ENCODE assay signal across 7 mouse cellular contexts in the genomic region with DNA sequence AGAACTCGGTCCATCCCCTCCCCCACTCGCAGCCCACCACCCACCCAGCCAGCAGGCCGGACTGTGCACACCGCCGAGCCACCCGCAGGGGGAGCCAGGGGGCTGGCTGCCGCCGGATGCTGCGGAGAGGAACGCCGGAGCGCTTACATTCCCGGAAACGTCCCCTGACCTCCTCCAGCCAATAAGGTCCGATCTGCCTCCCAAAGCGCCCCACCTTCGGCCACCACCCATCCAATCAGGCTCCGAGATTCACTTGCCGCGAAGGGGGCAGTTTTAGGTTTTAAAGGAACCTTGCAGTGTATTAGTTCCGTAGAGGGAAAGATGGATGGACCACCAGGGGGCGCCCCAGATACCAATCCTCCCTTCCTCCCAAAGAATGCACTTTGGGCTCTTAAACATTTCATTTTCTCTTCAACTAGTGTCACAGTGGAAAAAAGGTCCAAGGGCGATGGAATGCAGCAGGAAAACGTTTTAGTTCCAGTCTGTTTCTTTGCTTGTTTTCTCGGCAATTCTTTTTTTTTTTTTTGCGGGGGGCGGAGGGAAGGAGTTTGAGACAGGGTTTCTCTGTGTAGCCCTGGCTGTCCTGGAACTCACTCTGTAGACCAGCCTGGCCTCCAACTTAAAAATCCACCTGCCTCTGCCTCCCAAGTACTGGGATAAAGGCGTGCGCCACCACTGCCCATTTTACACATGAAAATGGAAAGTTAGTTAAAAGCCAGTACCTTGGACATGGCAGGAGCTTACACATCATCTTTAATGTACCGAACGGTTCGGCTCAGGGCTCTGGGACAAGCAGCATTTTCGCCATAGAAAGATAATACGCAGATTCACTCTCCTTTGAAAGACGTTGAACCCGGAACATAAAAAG. TPM values are rescaled to one million over a fixed set of nuclear protein-coding genes. Genes with fewer than 3 reads are reported as not detected.
A peak's percentile ranks its signal among the peaks of the same experiment; 100 is the strongest.
DNase-seq lines count a peak whose midpoint lies in the region; ATAC-seq lines count a peak whose summit lies in the region.

No protein-coding gene starts in this region.

- H3K36me3 ChIP-seq in intestine, embryonic 15.5 days = peaks cover 9% of the 10 kb centered on the region
- H3K36me3 ChIP-seq in midbrain, embryonic 10.5 days = peaks cover 52% of the 10 kb centered on the region

- no peaks in the 10 kb centered on the region for H3K9me3 ChIP-seq in intestine, embryonic 15.5 days
- no peaks in the 10 kb centered on the region for H3K9me3 ChIP-seq in midbrain, embryonic 10.5 days (replicated peaks)

- peak; percentile 87 for ATAC-seq in intestine, embryonic 15.5 days

- H3K4me3 ChIP-seq in intestine, embryonic 15.5 days (replicated peaks) = peak overlapping the region; percentile 96
- peak overlapping the region; percentile 93 for H3K4me3 ChIP-seq in midbrain, embryonic 10.5 days

- H3K27ac ChIP-seq in intestine, embryonic 15.5 days = peak overlapping the region; percentile 98
- peak overlapping the region; percentile 96 for H3K27ac ChIP-seq in midbrain, embryonic 10.5 days (replicated peaks)

- H3K9ac ChIP-seq in intestine, embryonic 15.5 days = peak overlapping the region; percentile 64

- H3K4me1 ChIP-seq in intestine, embryonic 15.5 days (replicated peaks) = peaks cover 36% of the 10 kb centered on the region
- peaks cover 52% of the 10 kb centered on the region for H3K4me1 ChIP-seq in midbrain, embryonic 10.5 days

- peak; percentile 98 for DNase-seq in adrenal gland, adult 2 months
- DNase-seq in embryo, embryonic 11.5 days (ENCODE audit: low read depth, low spot score) = peak; percentile 93
- DNase-seq in gastrocnemius, postnatal 36 days = peak; percentile 95 to 96
- peak; percentile 96 to 99 for DNase-seq in left cerebral cortex, postnatal 25 days (ENCODE audit: low spot score in 2 of 2)
- peak; percentile 97 for DNase-seq in midbrain, embryonic 10.5 days (ENCODE audit: low spot score)
- DNase-seq in right cerebral cortex, postnatal 4 days = peak; percentile 99

- 5% methylated on average over 36 of the region's 36 CpGs for WGBS in intestine, embryonic 15.5 days
- WGBS in midbrain, embryonic 10.5 days = 7% methylated on average over 36 of the region's 36 CpGs

- H3K27me3 ChIP-seq in intestine, embryonic 15.5 days (replicated peaks) = no peaks in the 10 kb centered on the region
- no peaks in the 10 kb centered on the region for H3K27me3 ChIP-seq in midbrain, embryonic 10.5 days (ENCODE audit: low read depth, poor library complexity, severe bottlenecking)

- peak overlapping the region; percentile 93 for H3K4me2 ChIP-seq in intestine, embryonic 15.5 days (replicated peaks)

- intact Hi-C loops in gastrocnemius, postnatal 36 days (cut with DNase I) = loop anchor here (2.0 to 5.0 kb wide), 2 partner anchors 47 to 132 kb away; no protein-coding TSS in a partner anchor
- intact Hi-C loops in left cerebral cortex, postnatal 25 days (cut with DNase I) = loop anchor here (1.0 to 2.0 kb wide), 4 partner anchors 33 to 73 kb away; partner anchors contain the start of genes Ankrd52, Coq10a and Cs

RNA-seq across cellular contexts. Expression of gene Nabp2, which starts 1.4 kb away (rescaled TPM):
- total RNA-seq in adrenal gland, adult 2 months (2021) = 10 to 100 TPM; 79.3 to 93.8 TPM
- 21.3 and 22.2 TPM in 2 replicates for polyA plus RNA-seq in adrenal gland, adult 2 months (2012; rRNA removed)
- 10 to 100 TPM; 48.1 to 50.4 TPM for total RNA-seq in gastrocnemius, postnatal 36 days (2021)
- polyA plus RNA-seq in intestine, embryonic 15.5 days (2015; fragmentation: Nextera tagmentation; extraction: Ambion mirVana) = 87.9 and 97.1 TPM in 2 replicates
- total RNA-seq in left cerebral cortex, postnatal 25 days (2021) = 10 to 100 TPM; 87.8 to 89.7 TPM
- polyA plus RNA-seq in midbrain, embryonic 10.5 days (2016; fragmentation: Nextera tagmentation; extraction: Ambion mirVana) = 149 and 151 TPM in 2 replicates

RNA-seq across cellular contexts. Expression of gene Rnf41, which starts 1.5 kb away (rescaled TPM):
- total RNA-seq in adrenal gland, adult 2 months (2021) = 10 to 100 TPM; 39.1 to 41.7 TPM
- polyA plus RNA-seq in adrenal gland, adult 2 months (2012; rRNA removed) = 24.4 and 28.4 TPM in 2 replicates
- 10 to 100 TPM; 10.4 to 10.5 TPM for total RNA-seq in gastrocnemius, postnatal 36 days (2021)
- polyA plus RNA-seq in intestine, embryonic 15.5 days (2015; fragmentation: Nextera tagmentation; extraction: Ambion mirVana) = 36.6 and 37.5 TPM in 2 replicates
- total RNA-seq in left cerebral cortex, postnatal 25 days (2021) = 10 to 100 TPM; 76.7 to 78.6 TPM
- polyA plus RNA-seq in midbrain, embryonic 10.5 days (2016; fragmentation: Nextera tagmentation; extraction: Ambion mirVana) = 42.0 and 49.2 TPM in 2 replicates

RNA-seq across cellular contexts. Expression of gene Slc39a5, which starts 8.9 kb away (rescaled TPM):
- not detected for total RNA-seq in adrenal gland, adult 2 months (2021)
- not detected in 2 replicates for polyA plus RNA-seq in adrenal gland, adult 2 months (2012; rRNA removed)
- total RNA-seq in gastrocnemius, postnatal 36 days (2021) = not detected
- polyA plus RNA-seq in intestine, embryonic 15.5 days (2015; fragmentation: Nextera tagmentation; extraction: Ambion mirVana) = 114 and 141 TPM in 2 replicates
- under 1 TPM; 0.30 to 0.32 TPM for total RNA-seq in left cerebral cortex, postnatal 25 days (2021)
- 0.06 and 0.19 TPM in 2 replicates for polyA plus RNA-seq in midbrain, embryonic 10.5 days (2016; fragmentation: Nextera tagmentation; extraction: Ambion mirVana)

RNA-seq across cellular contexts. Expression of gene Ankrd52, which starts 33.0 kb away (rescaled TPM):
- total RNA-seq in adrenal gland, adult 2 months (2021) = 10 to 100 TPM; 48.3 to 59.3 TPM
- polyA plus RNA-seq in adrenal gland, adult 2 months (2012; rRNA removed) = 44.2 and 53.1 TPM in 2 replicates
- 10 to 100 TPM; 50.5 to 55.7 TPM for total RNA-seq in gastrocnemius, postnatal 36 days (2021)
- polyA plus RNA-seq in intestine, embryonic 15.5 days (2015; fragmentation: Nextera tagmentation; extraction: Ambion mirVana) = 10.0 and 11.5 TPM in 2 replicates
- total RNA-seq in left cerebral cortex, postnatal 25 days (2021) = 10 to 100 TPM; 65.1 to 68.9 TPM
- 9.0 and 9.2 TPM in 2 replicates for polyA plus RNA-seq in midbrain, embryonic 10.5 days (2016; fragmentation: Nextera tagmentation; extraction: Ambion mirVana)

RNA-seq across cellular contexts. Expression of gene Coq10a, which starts 41.1 kb away (rescaled TPM):
- 10 to 100 TPM; 72.2 to 77.1 TPM for total RNA-seq in adrenal gland, adult 2 months (2021)
- polyA plus RNA-seq in adrenal gland, adult 2 months (2012; rRNA removed) = 44.2 and 116 TPM in 2 replicates
- total RNA-seq in gastrocnemius, postnatal 36 days (2021) = 100 to 1,000 TPM; 433 to 434 TPM
- 13.7 TPM in 2 replicates for polyA plus RNA-seq in intestine, embryonic 15.5 days (2015; fragmentation: Nextera tagmentation; extraction: Ambion mirVana)
- 10 to 100 TPM; 60.4 to 63.8 TPM for total RNA-seq in left cerebral cortex, postnatal 25 days (2021)
- 13.2 and 18.8 TPM in 2 replicates for polyA plus RNA-seq in midbrain, embryonic 10.5 days (2016; fragmentation: Nextera tagmentation; extraction: Ambion mirVana)

Comparison
In these comparisons a context has a peak if more than half of its experiments do, and no peak if none do; other contexts are left out.
1. Peak in every context shown above with its lines: DNase-seq, ATAC-seq, H3K4me3 ChIP-seq and H3K27ac ChIP-seq.